Mouse (Mus musculus): ENCODE data around the gene Dis3l2. TPM values are rescaled to one million over a fixed set of nuclear protein-coding genes. Genes with fewer than 3 reads are reported as not detected.

Gene Dis3l2
- total and polyA plus RNA-seq, 3 experiments = 12.4 to 17.4 (median 16.5) TPM

- no peak overlapping the region for H3K27ac ChIP-seq (ENCODE audit: insufficient read depth, low read depth)
- no peak for DNase-seq (ENCODE audit: extremely low read depth)
- dilution Hi-C loops (cut with MboI; ENCODE audit: extremely low pct_ligation_motif_present, extremely low pct_unique_long_range_greater_than_20kb, low sequenced_read_pairs) (no loop called here), in situ Hi-C loops (cut with MboI; ENCODE audit: low pct_ligation_motif_present, low pct_unique_long_range_greater_than_20kb, low sequenced_read_pairs) (no loop called here)
- no peak for TF ChIP-seq TCF12 (IDR thresholded peaks at IDR 0.05; ENCODE audit: low read depth, low read length)
- TF ChIP-seq MEF2A (IDR thresholded peaks at IDR 0.05; ENCODE audit: borderline replicate concordance, low read depth, low read length) = no peak
- no peak for TF ChIP-seq CHD1 (IDR thresholded peaks at IDR 0.05; ENCODE audit: low read depth, low read length)
- TF ChIP-seq GABPA (IDR thresholded peaks at IDR 0.05; ENCODE audit: insufficient replicate concordance, low read depth, low read length) = no peak
- no peak for TF ChIP-seq RCOR1 (conservative IDR thresholded peaks at IDR 0.05; ENCODE audit: low read depth, low read length)
- no peak for TF ChIP-seq IRF4 (IDR thresholded peaks at IDR 0.05; ENCODE audit: low read depth, low read length)
- no peak for TF ChIP-seq MXI1 (IDR thresholded peaks at IDR 0.05; ENCODE audit: low read depth, low read length)
- no peaks in the 10 kb centered on the region for H3K4me1 ChIP-seq (ENCODE audit: control insufficient read depth in 1 of 2, insufficient read depth in 2 of 2)
- no peak overlapping the region for H3K9ac ChIP-seq (ENCODE audit: insufficient read depth, low read depth)
- no peak overlapping the region for H3K4me2 ChIP-seq (ENCODE audit: insufficient read depth, low read depth, poor library complexity, severe bottlenecking)
- H3K9me3 ChIP-seq (replicated peaks; ENCODE audit: low read length) = no peaks in the 10 kb centered on the region
- H3K4me3 ChIP-seq (replicated peaks in 1 of 3; ENCODE audit: low read depth in 2 of 3, low read length in 2 of 3, poor library complexity in 1 of 3) = no peak overlapping the region
- no peaks in the 10 kb centered on the region for H3K79me2 ChIP-seq (replicated peaks; ENCODE audit: control insufficient read depth, extremely low read depth, insufficient read depth, poor library complexity, severe bottlenecking)
- peaks cover 0 to 11% of the 10 kb centered on the region in 2 experiments for H3K36me3 ChIP-seq (replicated peaks in 1 of 2; ENCODE audit: control insufficient read depth in 1 of 2, insufficient read depth in 1 of 2, low read length in 1 of 2)
- H3K27me3 ChIP-seq (replicated peaks) = no peaks in the 10 kb centered on the region
These were observed 228.2 kb downstream of the Dis3l2 start for GRCm38 (mm10) chr1:86931606-86932379.

GRCm38 (mm10) chr1:86932810-86933209 is 229.2 kb downstream of the Dis3l2 start:
- dilution Hi-C loops (cut with MboI; ENCODE audit: extremely low pct_ligation_motif_present, extremely low pct_unique_long_range_greater_than_20kb, low sequenced_read_pairs) = no loop called here
- TF ChIP-seq MAFK (IDR thresholded peaks at IDR 0.05; ENCODE audit: insufficient replicate concordance, low read length) = no peak
- TF ChIP-seq NRF1 (IDR thresholded peaks at IDR 0.05; ENCODE audit: low read depth, low read length) = no peak
- no peak for TF ChIP-seq UBTF (IDR thresholded peaks at IDR 0.05; ENCODE audit: low read depth, low read length)
- TF ChIP-seq CHD2 (IDR thresholded peaks at IDR 0.05; ENCODE audit: low read length) = no peak
- no peak for TF ChIP-seq HCFC1 (IDR thresholded peaks at IDR 0.05; ENCODE audit: low read depth, low read length)
- no peak for TF ChIP-seq ZKSCAN1 (IDR thresholded peaks at IDR 0.05; ENCODE audit: borderline replicate concordance, low read depth, low read length)
- TF ChIP-seq IRF4 (IDR thresholded peaks at IDR 0.05; ENCODE audit: low read depth, low read length) = no peak
- TF ChIP-seq SMC3 (IDR thresholded peaks at IDR 0.05; ENCODE audit: low read depth, low read length) = no peak
- no peak for TF ChIP-seq KAT2A (IDR thresholded peaks at IDR 0.05; ENCODE audit: insufficient replicate concordance, low read length)
- TF ChIP-seq ZC3H11A (IDR thresholded peaks at IDR 0.05; ENCODE audit: low read depth, low read length) = no peak
- no peak for TF ChIP-seq TCF12 (IDR thresholded peaks at IDR 0.05; ENCODE audit: low read depth, low read length)
- no peak for TF ChIP-seq EP300 (IDR thresholded peaks at IDR 0.05; ENCODE audit: low read length)
- TF ChIP-seq TBP (conservative IDR thresholded peaks at IDR 0.05; ENCODE audit: low read depth, low read length) = no peak
- no peak for TF ChIP-seq PAX5 (IDR thresholded peaks at IDR 0.05; ENCODE audit: low read length)

More at GRCm38 (mm10) chr1:86932810-86933209, 229.2 kb downstream of the Dis3l2 start:
- in situ Hi-C loops (cut with MboI; ENCODE audit: low pct_ligation_motif_present, low pct_unique_long_range_greater_than_20kb, low sequenced_read_pairs) = no loop called here
- H3K36me3 ChIP-seq (replicated peaks in 1 of 2; ENCODE audit: control insufficient read depth in 1 of 2, insufficient read depth in 1 of 2, low read length in 1 of 2) = peaks cover 0 to 11% of the 10 kb centered on the region in 2 experiments
- no peaks in the 10 kb centered on the region for H3K79me2 ChIP-seq (replicated peaks; ENCODE audit: control insufficient read depth, extremely low read depth, insufficient read depth, poor library complexity, severe bottlenecking)
- DNase-seq (ENCODE audit: extremely low read depth) = no peak
- no peak overlapping the region for H3K27ac ChIP-seq (ENCODE audit: insufficient read depth, low read depth)
- H3K9me3 ChIP-seq (replicated peaks; ENCODE audit: low read length) = no peaks in the 10 kb centered on the region
- no peak overlapping the region for H3K4me3 ChIP-seq (replicated peaks in 1 of 3; ENCODE audit: low read depth in 2 of 3, low read length in 2 of 3, poor library complexity in 1 of 3)
- H3K4me2 ChIP-seq (ENCODE audit: insufficient read depth, low read depth, poor library complexity, severe bottlenecking) = no peak overlapping the region
- no peaks in the 10 kb centered on the region for H3K27me3 ChIP-seq (replicated peaks)
- no peak overlapping the region for H3K9ac ChIP-seq (ENCODE audit: insufficient read depth, low read depth)
- H3K4me1 ChIP-seq (ENCODE audit: control insufficient read depth in 1 of 2, insufficient read depth in 2 of 2) = no peaks in the 10 kb centered on the region

All from CH12.LX (cell line).